Mouse (Mus musculus) B cell, adult 2 months (primary cell): Measurements from ENCODE around the gene Pdzd3.
"Not testable (repeated sequence)": the region's sequence is repeated elsewhere in the genome, so short reads cannot be mapped to it uniquely, and the experiment has no call there.

Experiments used
- DNase-seq, 2 experiments: peaks; one replicate each; pipeline ENCODE4 v3.0.0; 2022

Pdzd3 gene

DNA sequence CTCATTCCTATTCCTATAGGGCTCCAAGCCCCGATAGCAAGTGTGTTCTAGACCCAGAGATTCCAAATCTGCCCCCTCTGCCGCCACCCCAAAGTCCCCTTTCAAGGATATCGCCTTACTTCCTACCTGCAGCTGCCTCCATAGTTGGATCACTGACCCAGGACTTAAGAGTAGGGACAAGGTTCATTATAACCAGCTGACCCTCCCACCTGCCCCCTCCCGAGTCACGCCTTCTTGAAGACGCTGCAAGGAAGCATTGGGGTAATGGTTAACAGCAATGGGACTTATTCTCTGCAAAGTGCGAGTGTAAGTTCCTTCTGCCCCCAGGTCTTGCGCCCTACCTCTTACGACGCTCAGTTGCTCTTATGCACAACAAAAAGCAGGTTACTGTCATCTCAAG, at the start of gene Pdzd3:
Pdzd3 (minus strand) TSS at position 158 of the 400 bp plus-strand sequence.
- no peak for DNase-seq

DNA sequence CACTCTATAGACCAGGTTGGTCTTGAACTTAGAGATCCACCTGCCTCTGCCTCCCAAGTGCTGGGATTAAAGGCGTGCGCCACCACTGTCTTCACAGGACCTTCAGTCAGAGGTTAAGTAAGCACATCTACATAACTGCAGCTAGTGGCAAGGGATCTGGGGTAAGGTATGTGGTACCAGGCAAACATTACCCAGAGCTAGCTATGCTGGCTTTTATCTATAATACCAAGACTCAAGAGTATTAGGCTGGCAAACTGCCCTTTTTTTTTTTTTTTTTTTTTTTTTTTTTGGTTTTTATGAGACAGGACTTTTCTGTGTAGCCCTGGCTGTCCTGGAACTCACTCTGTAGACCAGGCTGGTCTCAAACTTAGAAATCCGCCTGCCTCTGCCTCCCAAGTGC, 48.7 kb upstream of the Pdzd3 start:
- DNase-seq: not testable (repeated sequence)

DNA sequence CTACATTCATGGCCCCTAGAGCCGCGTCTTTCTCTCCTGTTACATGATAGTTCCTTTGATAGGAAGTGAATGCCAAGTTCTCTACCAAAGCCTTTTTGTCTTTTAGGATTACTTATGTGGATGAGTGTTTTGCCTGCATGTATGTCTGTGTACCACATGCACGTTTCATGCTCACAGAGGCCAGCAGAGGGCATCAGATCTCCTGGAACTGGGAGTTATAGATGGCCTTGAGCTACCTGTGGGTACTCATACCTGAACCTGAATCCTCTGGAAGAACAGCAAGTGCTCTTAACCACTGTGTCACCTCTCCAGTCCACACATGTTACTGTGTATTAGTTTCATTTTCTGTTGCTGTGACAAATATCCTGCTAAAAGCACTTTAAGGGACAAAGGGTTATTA, 41.2 kb upstream of the Pdzd3 start:
- peak; percentile 69 to 71 for DNase-seq

DNA sequence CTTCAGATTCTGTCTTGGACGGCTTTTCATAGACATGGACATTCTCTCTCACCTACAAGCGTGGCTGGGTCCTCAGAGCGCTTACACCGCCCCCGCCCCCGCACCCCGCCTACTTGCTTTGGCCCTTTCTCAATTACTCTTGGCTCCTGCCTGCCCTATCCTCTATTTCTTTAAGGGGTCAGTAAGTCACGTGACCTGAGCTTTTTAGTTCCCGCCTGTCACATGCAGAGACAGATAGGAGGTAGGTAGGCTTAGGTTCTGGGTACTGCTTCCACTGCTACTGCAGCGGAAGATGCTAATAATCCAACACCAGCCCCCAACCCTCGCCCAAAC, 37.7 kb upstream of the Pdzd3 start:
- no peak for DNase-seq

DNA sequence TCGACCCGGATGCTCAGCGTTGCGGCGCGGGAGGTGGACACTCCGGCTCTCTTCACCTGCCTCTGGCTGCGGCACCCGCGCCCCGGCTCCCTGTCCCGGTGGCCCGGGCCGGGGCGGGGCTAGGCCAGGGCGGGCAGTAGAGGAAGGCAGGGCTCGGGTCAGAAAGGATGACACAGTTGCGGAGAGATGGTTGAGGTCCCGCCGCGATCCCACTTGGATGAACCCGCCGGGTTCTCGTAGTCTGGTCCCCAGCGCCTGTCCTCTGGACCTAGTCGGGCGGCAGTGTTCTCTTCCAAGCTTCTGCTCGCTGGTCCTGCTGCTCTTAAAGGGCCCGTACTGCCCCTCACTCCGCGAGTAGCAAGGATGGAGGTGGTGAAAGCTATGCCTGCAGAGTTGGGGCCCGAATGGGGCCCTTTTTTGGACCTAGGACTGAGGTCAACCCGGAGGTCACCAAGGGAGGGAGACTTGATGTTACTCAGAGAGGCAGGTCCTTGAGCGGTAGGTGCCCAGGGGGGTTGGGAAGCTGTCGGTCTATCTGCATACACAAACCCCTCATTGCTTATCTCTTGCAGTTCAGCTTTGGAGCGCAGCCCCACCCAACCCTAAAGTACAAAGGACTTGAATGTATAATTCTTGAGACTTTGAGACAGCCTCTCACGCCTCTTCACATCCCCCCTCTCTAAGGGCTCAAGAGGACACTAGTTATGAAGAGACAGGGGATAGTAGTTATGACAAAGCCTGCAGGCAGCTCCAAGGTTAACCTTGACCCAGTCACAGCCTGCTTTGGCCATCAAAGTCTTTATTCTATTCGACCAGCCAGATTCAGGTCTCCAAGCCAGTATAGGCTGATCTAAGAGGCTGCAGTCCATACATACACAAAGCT, 37.0 kb upstream of the Pdzd3 start, which contains the start of gene Abcg4:
Abcg4 (minus strand) TSS at position 540 of the 883 bp plus-strand sequence.
- DNase-seq: peak; percentile 15 to 29

DNA sequence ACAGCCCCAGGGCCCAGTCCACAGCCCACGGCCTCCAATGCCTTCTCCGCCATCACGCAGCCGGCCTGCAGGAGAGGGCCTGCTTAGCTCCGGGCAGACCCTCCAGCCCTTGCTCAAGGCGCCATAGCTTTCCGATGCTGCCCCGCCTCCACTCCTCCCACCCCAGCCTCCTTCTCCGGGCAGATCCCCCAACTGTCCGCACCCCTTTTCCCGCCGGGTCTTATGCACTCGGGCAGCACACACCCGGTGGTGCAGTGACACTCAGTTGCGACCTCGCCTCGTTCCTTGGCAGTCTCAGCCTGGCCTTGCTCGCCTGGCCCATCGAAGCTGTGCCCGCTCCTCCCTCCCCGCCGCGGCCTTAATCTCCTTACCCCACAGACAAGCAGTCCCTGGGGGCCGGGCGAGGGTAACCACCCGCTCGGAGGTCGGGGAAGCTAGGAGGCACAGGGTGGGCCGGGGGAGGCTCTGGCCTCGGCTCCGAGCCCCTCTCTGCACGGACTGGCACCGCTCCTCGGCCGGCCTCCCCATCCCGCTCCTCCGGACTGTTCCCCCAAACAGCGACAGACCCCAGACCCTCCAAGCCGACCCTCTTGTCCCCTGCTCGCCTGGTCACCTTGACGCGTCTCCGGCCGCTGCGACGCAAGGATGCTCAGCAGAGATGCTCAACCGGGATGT, 36.3 kb upstream of the Pdzd3 start:
- DNase-seq: peak; percentile 26 to 27

DNA sequence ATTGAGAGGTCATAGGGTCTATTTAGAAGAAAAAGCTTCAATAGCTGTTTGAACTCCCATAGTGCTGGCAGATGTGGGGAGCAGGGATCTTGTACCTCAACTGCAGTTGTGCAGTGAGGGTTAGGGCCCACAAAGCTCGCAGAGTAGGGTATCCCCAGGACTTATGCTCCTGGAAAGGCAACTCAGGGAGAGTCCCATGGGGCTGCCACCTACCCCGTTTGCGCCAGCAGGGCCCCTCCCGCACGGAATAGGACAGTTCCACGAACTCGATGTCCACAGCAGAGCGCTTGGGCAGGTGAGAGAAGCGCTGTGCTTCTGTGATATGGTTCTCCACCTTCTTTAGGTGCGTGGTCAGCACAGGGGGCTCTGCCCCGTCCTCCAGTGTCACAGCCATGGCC, 35.7 kb upstream of the Pdzd3 start:
- DNase-seq: peak; percentile 21 to 27

DNA sequence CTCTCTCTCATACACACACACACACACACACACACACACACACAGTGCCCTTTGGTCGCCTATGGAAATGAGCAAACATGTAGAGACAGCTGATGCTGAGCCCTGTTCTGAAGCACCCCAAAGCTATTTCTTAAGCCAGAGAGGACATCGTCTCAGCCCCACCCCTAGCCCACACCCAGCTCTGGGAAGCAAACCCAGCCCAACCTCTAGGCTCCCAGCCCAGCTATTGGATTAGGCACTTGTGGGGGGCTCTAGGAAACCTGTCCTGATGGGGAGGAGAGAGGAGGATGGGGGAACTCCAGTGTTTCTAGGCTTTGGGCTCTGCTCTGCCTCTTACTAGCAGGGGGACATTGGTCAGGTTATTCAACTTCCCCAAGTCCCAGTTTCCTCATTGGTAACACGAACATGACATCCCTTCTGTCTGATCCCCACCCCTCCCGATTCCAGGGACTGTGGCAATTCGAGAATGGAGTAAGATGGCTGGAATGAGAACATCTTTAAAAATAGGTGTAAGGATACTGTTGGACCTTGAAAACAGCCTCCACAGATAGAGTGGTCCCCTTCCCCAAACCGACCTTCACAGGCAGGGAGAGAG, 35.1 kb upstream of the Pdzd3 start:
- DNase-seq: no peak

DNA sequence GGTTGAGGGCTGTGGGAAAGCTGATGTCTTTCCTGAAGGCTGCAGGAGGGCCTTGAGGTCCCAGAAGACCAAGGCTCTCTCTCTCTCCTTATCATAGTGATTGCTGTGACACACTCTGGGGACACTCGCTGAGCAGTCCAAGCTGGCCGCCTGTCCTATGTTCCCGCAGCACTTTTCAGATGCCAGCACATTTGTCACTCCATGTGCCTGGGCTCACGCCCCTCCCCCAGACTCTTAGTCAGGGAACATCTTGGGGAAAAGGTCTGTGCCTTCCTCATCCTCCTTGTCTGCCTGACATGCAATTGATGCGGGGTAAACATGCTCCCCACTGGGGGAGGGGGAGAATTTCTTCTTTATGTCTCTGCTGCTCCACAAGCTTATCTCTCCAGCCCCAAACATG, 31.9 kb upstream of the Pdzd3 start:
- no peak for DNase-seq

DNA sequence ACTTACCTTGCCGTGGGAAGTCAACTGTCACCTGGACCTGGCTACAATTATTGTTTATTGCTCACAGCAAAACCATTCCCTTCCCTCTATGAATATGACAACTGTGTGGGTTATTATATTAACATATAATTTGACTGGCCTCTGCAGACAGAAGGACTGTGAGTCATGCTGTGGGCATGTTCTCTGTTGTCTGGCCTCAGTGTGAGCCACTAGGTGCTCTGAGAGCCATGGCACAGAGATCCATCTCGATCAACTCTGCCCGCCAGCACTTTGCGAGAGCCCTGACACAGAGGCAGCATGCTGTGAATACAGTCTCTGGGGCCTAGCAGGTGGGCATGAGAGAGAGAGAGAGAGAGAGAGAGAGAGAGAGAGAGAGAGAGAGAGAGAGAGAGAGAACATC, 18.7 kb upstream of the Pdzd3 start:
- DNase-seq: no peak

DNA sequence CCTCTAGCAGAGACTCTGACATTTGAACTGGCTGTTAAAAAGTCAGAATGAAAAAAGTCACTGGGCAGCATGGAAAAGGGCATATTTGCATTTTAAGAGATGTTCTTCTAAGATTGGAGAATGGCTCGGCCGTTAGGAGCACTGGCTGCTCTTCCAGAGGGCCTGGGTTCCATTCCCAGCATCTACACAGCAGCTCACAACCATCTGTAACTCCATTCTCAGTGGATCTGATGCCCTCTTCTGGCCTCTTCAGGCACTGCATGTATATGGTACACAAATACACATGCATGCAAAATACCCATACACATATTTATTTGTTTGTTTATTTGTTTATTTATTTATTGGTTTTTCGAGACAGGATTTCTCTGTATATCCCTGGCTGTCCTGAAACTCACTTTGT, 17.8 kb upstream of the Pdzd3 start:
- DNase-seq: peak; percentile 70 to 74

DNA sequence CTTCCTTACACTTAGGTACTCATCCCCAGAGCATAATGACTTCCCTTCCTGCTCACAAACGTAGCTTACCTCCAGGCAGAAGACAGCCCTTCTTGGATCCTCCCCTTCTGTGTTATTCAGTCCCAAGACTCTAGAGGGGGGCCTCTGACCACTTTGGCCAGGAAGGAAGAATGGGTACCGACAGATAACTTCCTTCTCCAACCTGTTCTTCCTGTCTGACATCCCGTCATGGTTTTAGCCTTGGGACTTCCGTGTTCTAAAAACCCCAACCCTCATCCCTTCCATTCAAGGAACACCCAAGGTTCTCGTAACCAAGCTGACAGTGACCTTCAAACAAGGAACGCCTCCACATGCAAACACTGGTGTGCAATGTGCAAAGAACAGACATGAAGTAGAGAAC, 17.2 kb upstream of the Pdzd3 start, which contains the start of gene Nlrx1:
Nlrx1 (minus strand) TSS at position 168 of the 400 bp plus-strand sequence.
- DNase-seq: no peak

DNA sequence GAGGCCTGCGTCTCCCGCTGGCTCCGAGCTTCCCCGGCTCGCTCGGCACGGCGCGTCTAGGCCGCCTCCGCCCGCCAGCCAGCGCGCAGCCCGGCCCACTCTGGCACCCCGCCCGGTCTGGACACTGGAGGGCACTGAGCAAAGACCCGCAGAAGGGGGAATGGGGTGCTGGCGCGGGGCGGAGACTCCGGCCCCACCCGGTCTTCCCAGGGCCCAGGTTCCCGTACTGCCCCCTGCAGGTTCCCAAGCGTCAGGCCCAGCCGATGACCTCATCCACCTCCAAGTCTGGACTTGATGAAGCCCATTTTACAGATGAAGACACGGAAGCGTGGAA, 16.7 kb upstream of the Pdzd3 start:
- DNase-seq: peak; percentile 85 to 86

DNA sequence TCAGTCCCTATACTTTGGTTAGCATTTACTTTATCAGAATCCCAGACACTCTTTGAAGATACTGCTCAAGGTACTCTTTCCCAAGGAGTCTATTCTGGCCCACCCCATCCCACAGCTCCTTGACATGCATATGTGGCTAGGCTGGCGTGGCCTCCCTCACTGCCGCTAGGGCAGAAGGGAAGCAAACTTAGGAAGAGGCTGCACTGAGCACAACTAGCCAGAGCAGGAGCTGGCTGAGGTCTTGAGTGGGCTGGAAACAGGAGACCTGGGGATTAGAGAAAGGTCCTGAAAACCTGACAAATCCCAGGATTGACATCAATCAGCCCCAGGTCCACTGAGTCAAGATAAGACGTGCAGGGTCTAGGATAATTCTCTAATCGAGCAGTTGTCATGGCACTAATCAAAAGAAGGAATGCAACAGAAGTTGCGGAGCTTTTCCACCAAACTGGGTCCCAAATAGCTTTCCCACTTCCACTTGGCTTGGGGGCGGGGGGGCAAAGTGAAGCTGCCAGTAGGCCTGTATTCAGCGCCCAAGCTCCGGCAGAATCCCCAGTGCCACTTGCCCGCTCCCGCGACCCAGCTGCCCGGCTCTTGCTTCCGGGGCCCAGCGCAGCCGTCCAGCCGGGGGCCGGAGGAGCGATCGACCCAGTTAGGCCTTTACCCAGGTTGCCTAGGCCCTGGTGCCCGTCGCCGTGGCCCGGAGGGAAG, 16.2 kb upstream of the Pdzd3 start:
- no peak for DNase-seq

DNA sequence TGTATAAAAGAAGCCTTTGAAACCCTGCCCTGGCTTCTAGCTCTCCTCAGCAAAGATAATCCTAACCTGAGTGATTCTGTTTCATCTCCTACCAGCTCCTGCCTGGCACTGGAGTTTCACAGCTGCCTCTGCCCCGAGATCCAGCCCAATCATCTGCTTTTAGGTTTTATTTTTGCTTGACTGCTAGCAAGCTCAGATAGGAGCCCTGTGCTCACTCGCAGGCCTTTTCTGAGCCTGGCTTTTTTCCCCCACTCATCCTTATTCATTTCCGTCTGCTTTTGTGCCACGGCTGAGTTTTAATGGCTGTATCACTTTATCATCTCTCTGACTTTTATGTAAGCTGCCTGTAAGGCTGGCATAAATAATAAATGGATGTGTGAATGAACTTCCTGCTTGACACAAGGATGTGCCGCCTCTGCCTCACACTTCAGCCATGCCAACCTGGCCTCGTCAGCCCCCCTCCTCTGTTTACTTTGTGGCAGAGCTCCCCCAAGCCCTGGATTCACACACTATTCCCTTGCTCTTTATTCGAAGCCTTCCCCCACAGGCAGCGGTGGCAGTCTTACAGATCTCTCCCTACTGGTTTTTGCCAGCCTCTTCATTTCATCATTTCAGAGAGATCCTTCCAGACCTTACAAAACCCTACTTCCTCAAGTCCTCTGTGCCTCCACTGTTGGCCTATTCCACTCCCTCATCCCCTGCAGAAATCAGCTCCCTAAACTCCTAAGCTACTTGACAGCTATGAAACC, 15.4 kb upstream of the Pdzd3 start:
- DNase-seq: no peak

DNA sequence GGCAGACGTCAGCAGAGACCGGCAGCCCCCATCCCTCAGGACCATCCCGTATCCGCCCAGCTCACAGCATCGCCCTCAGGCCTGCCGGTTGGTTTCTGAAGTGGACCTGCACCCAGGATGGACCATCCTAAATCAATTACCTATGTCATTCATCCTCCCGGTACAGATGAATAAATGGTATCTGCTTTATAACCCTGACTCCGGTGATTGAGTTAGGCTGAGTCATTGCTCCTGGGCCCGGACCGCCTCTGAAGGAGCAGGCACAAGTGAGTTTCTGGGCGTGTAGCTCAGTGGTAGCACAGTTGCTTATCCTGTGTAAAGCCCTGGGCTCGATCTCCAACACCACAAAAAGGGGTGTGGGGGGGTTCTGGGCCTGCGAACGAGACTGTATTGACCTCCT, 10.1 kb upstream of the Pdzd3 start:
- DNase-seq: no peak

DNA sequence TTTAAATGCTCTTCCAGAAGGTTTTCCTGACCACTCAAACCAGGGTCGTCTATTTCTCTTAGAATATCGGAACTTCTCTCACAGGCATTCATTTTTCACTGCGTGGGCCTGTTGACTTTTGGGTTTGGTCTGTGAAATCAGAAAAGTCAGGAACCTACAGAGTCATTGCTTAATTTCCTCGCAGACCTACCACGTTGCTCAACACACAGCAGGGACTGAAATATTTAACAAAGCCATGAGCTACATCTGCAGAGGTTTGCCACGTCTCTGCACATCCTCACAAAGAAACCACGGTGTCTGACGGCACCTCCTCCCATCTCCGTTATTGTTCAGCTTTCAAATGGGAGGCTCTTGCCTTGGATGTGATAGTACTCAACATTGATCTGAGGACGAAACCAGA, 7.7 kb upstream of the Pdzd3 start:
- DNase-seq: no peak

DNA sequence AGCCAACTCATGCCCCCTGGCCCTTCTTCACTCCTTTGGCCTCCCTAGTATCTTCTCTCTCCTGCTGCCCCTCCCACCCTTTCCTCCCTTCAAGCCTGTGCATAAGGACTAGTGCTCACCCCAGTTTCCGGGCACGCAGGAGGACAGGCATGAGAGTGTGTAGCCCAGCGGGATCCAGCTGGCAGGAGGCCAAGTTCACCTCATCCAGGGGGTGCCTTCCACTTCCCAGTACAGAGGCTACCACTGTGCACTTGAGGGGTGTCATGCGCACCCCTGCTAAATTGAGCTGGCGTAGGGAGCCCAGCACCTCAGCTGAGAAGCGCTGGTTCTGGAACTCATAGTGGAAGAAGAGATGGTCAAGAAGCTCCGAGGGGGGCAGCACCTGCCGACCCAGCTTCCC, 4.9 kb upstream of the Pdzd3 start:
- no peak for DNase-seq

DNA sequence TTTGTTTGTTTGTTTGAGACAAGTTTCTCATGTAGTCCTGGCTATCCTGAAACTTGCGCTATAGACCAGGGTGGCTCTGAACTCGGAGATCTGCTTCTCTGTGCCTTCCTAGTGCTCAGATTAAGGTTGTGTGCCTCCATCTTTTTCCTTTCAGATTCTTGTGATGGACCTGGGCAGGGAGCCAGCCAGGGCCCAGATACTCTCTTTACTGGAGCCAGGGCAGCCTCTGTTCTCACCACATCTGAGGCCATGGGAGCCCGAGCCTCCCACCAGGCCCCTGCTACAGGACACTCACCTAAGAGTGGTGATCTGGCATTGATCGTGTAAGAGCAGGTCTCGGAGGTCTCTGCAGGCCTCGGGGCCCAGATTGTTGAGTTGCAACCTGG, 3.9 kb upstream of the Pdzd3 start:
- DNase-seq: no peak

DNA sequence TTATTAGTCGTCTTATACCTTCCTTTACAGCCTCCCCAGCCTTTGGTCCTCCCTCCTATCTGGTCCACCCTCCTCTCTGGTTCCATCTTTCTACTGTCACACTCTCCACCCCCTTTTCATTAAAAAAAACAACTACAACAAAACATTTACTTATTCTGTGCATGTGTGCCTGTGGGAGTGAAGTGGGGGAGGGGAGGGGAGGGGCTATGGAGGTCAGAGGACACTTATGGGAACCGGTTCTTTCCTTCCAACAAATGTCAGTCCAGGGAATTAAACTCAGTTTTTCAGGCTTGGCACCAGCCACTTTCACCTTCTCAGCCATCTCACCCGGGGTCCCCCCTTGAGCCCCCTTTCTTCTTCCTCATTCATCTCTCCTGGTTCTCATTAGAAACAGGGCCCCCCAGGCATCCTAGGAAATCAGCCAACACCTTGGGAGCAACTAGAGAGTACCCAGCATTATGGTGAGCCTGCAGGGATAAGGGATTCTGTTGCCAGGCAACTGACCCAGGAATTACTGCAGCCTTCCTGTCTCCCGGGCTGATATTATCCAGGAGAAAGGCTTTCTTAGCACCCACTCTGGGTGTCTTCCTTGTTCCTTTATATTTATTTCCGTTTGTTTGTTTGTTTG, 3.4 kb upstream of the Pdzd3 start:
- DNase-seq: no peak

DNA sequence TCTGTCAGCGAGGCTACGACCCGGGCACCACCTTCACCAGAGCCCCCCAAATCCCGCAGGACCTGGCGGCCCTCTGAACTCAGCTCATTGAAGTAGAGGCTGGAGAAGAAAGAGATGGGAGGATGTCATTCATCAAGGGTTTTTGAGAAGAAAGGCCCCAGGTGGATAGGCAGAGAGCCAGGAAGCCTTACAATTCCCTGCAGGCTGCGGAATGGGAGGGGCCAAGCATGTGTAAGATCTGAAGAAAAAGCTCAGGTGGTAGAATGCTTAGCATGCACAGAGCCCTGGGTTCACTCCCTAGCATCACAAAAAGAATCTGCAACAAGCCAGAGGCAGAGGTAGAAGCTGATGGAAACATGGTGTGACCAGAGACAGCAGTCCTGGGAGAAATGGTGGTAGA, 2.2 kb upstream of the Pdzd3 start:
- no peak for DNase-seq

DNA sequence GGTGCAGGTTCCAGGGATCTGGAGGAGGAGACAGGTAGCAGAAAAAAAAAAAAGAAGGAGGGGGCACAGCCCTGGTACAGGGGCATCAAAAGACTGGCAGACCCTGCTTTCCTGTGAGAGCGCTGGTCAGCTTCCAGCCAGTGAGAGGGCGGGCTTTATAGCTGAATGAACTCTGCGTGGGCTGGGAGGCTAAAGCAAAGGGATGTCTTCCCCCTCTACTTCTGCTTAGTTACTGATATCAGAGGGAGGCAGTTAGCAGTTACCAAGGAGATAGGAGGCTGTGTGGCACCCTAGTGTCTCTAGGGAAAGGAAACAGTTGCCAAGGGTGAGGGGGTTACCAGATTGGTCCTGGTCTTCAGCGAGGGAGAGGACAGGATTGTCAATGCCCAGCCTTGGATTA, 826 bp downstream of the Pdzd3 start:
- DNase-seq: no peak
